Mouse (Mus musculus): ENCODE measurements around the gene Ltbp1. TPM values are rescaled to one million over a fixed set of nuclear protein-coding genes. Genes with fewer than 3 reads are reported as not detected.
A peak's percentile ranks its signal among the peaks of the same experiment; 100 is the strongest.

The Ltbp1 gene
- polyA plus RNA-seq, 1 experiment, result 27.7 TPM

GRCm38 (mm10) chr17:75374287-75375024 is 369.1 kb downstream of the Ltbp1 start:
- Histone ChIP-seq H3K4me1 (ENCODE audit: control insufficient read depth, insufficient read depth, low read length) (no peaks in the 10 kb centered on the region), H3K4me3 (replicated peaks; ENCODE audit: extremely low read depth, low read depth, low read length) (no peak overlapping the region)
- peak; percentile 14; the same call in 1 of the 2 replicates for TF ChIP-seq CTCF (IDR thresholded peaks at IDR 0.05; ENCODE audit: insufficient read depth, low read length)
- no peak for TF ChIP-seq POLR2A (IDR thresholded peaks at IDR 0.05; ENCODE audit: borderline replicate concordance, extremely low read depth, low read depth, low read length)
- DNase-seq, result no peak
- 64% methylated on average over 5 of the region's 5 CpGs for WGBS

GRCm38 (mm10) chr17:75378256-75378871 is 373.0 kb downstream of the Ltbp1 start:
- WGBS, result 66% methylated on average over 9 of the region's 9 CpGs
- no peaks in the 10 kb centered on the region for H3K4me1 ChIP-seq (ENCODE audit: control insufficient read depth, insufficient read depth, low read length)
- no peak overlapping the region for H3K4me3 ChIP-seq (replicated peaks; ENCODE audit: extremely low read depth, low read depth, low read length)
- TF ChIP-seq CTCF (IDR thresholded peaks at IDR 0.05; ENCODE audit: insufficient read depth, low read length) (no peak), POLR2A (IDR thresholded peaks at IDR 0.05; ENCODE audit: borderline replicate concordance, extremely low read depth, low read depth, low read length) (no peak)
- no peak for DNase-seq

GRCm38 (mm10) chr17:75380167-75380566 is 374.8 kb downstream of the Ltbp1 start:
- H3K4me3 ChIP-seq (replicated peaks; ENCODE audit: extremely low read depth, low read depth, low read length), result no peak overlapping the region
- TF ChIP-seq CTCF (IDR thresholded peaks at IDR 0.05; ENCODE audit: insufficient read depth, low read length) (no peak), POLR2A (IDR thresholded peaks at IDR 0.05; ENCODE audit: borderline replicate concordance, extremely low read depth, low read depth, low read length) (no peak)
- DNase-seq, result no peak
- WGBS, result 45% methylated on average over 2 of the region's 2 CpGs
- no peaks in the 10 kb centered on the region for H3K4me1 ChIP-seq (ENCODE audit: control insufficient read depth, insufficient read depth, low read length)

- Histone ChIP-seq H3K4me1 (ENCODE audit: control insufficient read depth, insufficient read depth, low read length) (no peaks in the 10 kb centered on the region), H3K4me3 (replicated peaks; ENCODE audit: extremely low read depth, low read depth, low read length) (no peak overlapping the region)
- DNase-seq, result no peak
- WGBS, result 55% methylated on average over 4 of the region's 4 CpGs
- TF ChIP-seq POLR2A (IDR thresholded peaks at IDR 0.05; ENCODE audit: borderline replicate concordance, extremely low read depth, low read depth, low read length), result no peak
Measured at GRCm38 (mm10) chr17:75388402-75388801, 383.0 kb downstream of the Ltbp1 start.

GRCm38 (mm10) chr17:75390142-75390541 is 384.8 kb downstream of the Ltbp1 start:
- TF ChIP-seq POLR2A (IDR thresholded peaks at IDR 0.05; ENCODE audit: borderline replicate concordance, extremely low read depth, low read depth, low read length) (no peak), CTCF (IDR thresholded peaks at IDR 0.05; ENCODE audit: insufficient read depth, low read length) (0 out of 2 replicates have a peak, but pooled peaks have one; percentile 6)
- Histone ChIP-seq H3K4me3 (replicated peaks; ENCODE audit: extremely low read depth, low read depth, low read length) (no peak overlapping the region), H3K4me1 (ENCODE audit: control insufficient read depth, insufficient read depth, low read length) (no peaks in the 10 kb centered on the region)
- 94% methylated on average over 10 of the region's 10 CpGs for WGBS
- DNase-seq, result no peak

GRCm38 (mm10) chr17:75391429-75392192 is 386.2 kb downstream of the Ltbp1 start:
- Histone ChIP-seq H3K4me3 (replicated peaks; ENCODE audit: extremely low read depth, low read depth, low read length) (no peak overlapping the region), H3K4me1 (ENCODE audit: control insufficient read depth, insufficient read depth, low read length) (no peaks in the 10 kb centered on the region)
- no peak for TF ChIP-seq POLR2A (IDR thresholded peaks at IDR 0.05; ENCODE audit: borderline replicate concordance, extremely low read depth, low read depth, low read length)
- TF ChIP-seq CTCF (IDR thresholded peaks at IDR 0.05; ENCODE audit: insufficient read depth, low read length), result no peak
- 74% methylated on average over 6 of the region's 6 CpGs for WGBS
- no peak for DNase-seq

GRCm38 (mm10) chr17:75406405-75406804 is 401.0 kb downstream of the Ltbp1 start:
- no peak overlapping the region for H3K4me3 ChIP-seq (replicated peaks; ENCODE audit: extremely low read depth, low read depth, low read length)
- DNase-seq, result no peak
- no peaks in the 10 kb centered on the region for H3K4me1 ChIP-seq (ENCODE audit: control insufficient read depth, insufficient read depth, low read length)
- TF ChIP-seq CTCF (IDR thresholded peaks at IDR 0.05; ENCODE audit: insufficient read depth, low read length), result peak; percentile 40; the same call in 1 of the 2 replicates
- TF ChIP-seq POLR2A (IDR thresholded peaks at IDR 0.05; ENCODE audit: borderline replicate concordance, extremely low read depth, low read depth, low read length), result no peak
- WGBS, result 50% methylated on average over 4 of the region's 4 CpGs

GRCm38 (mm10) chr17:75416861-75417260 is 411.5 kb downstream of the Ltbp1 start:
- no peaks in the 10 kb centered on the region; the same call in 1 of the 2 replicates for H3K4me1 ChIP-seq (ENCODE audit: control insufficient read depth, insufficient read depth, low read length)
- 62% methylated on average over 3 of the region's 3 CpGs for WGBS

GRCm38 (mm10) chr17:75434152-75434551 is 428.8 kb downstream of the Ltbp1 start:
- H3K4me1 ChIP-seq (ENCODE audit: control insufficient read depth, insufficient read depth, low read length), result no peaks in the 10 kb centered on the region; the same call in 1 of the 2 replicates
- WGBS, result 92% methylated on average over 2 of the region's 2 CpGs
- no peak for TF ChIP-seq CTCF (IDR thresholded peaks at IDR 0.05; ENCODE audit: insufficient read depth, low read length)
- no peak for TF ChIP-seq POLR2A (IDR thresholded peaks at IDR 0.05; ENCODE audit: borderline replicate concordance, extremely low read depth, low read depth, low read length)
- no peak overlapping the region for H3K4me3 ChIP-seq (replicated peaks; ENCODE audit: extremely low read depth, low read depth, low read length)
- no peak for DNase-seq

More at GRCm38 (mm10) chr17:75416861-75417260, 411.5 kb downstream of the Ltbp1 start:
- TF ChIP-seq POLR2A (IDR thresholded peaks at IDR 0.05; ENCODE audit: borderline replicate concordance, extremely low read depth, low read depth, low read length) (no peak), CTCF (IDR thresholded peaks at IDR 0.05; ENCODE audit: insufficient read depth, low read length) (no peak)
- no peak overlapping the region for H3K4me3 ChIP-seq (replicated peaks; ENCODE audit: extremely low read depth, low read depth, low read length)
- no peak for DNase-seq
